Mouse (Mus musculus) brain, embryonic 14.5 days (tissue): ENCODE measurements around the gene Cd68.

Experiments used
- CTCF ChIP-seq: fragments of 200-500 bp; IDR thresholded peaks from 2 replicates; pipeline ENCODE4 v1.5.1; 2012; ENCODE audit warnings: inconsistent platforms, mild to moderate bottlenecking, moderate library complexity, borderline replicate concordance; ENCODE audit not compliant: insufficient read depth, insufficient read length; ENCODE audit errors: extremely low read depth
- POLR2A ChIP-seq: fragments of 200-500 bp; IDR thresholded peaks from 2 replicates; pipeline ENCODE4 v1.6.1; 2012; ENCODE audit warnings: mild to moderate bottlenecking, inconsistent platforms, borderline replicate concordance; ENCODE audit not compliant: poor library complexity, insufficient read depth, insufficient read length, severe bottlenecking; ENCODE audit errors: extremely low read depth

- TF ChIP-seq POLR2A (no peak), CTCF (no peak)
Measured at GRCm38 (mm10) chr11:69693421-69693965, 27.5 kb upstream of the Cd68 start.
